Mouse (Mus musculus): Measurements from ENCODE around the gene Kcnip3.

The Kcnip3 gene

DNA sequence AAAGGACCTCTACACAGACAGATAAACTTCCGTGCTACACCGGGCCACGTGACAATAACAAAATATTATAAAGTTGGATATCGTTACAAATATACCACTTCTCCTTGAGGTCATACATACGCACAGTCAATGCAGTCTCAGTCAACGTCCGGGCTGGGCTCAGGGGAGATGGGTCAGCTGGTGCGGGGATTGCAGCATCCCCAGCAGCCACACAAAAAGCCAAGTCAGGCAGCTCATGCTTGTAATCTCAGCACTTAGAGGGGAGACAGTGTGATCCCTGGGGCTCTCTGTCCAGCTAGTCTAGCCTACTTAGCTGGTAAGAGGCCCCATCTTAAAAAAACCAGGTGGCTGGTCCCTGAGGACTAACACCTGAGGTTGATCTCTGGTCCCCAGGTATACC is 50.6 kb downstream of the Kcnip3 start:
- DNase-seq (ENCODE audit: low read depth, low spot score) = no peak

DNA sequence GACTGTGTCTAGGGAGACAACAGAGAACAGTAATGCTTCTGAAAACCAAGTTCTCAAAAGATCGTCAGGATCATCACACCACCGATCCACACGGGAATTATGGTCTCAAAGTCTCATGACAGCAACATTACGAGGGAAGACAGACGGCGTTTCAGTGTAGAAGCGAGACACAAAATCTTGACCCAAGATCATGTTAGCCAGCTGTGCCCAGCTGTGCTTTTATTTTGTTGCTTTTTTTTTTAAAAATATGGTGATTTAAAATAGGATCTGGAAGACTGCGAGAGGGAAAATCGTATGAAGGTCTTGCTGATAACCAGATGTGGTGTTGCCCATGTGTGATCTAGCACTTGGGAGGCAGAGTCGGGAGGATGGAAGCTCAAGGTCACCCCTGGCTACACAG is 51.2 kb downstream of the Kcnip3 start:
- DNase-seq (ENCODE audit: low read depth, low spot score) = no peak

DNA sequence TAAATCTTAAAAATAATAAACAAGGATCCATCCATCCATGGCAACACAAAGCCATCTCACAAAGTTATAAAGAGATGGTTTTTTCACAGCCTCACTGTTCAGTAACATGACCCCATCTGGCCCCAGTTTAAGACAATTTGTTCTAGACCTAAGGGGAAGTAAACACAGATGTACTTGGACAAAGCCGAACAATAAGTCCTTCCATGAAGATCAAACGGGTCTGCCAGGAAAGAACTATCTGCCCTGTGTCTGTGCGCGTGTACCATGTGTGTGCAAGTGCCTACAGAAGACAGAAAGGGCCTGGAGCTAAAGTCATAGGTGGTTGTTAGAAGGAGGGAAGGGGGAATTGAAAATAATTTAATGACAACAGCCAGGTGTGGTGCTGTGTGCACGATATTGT is 51.7 kb downstream of the Kcnip3 start:
- DNase-seq (ENCODE audit: low read depth, low spot score) = no peak

DNA sequence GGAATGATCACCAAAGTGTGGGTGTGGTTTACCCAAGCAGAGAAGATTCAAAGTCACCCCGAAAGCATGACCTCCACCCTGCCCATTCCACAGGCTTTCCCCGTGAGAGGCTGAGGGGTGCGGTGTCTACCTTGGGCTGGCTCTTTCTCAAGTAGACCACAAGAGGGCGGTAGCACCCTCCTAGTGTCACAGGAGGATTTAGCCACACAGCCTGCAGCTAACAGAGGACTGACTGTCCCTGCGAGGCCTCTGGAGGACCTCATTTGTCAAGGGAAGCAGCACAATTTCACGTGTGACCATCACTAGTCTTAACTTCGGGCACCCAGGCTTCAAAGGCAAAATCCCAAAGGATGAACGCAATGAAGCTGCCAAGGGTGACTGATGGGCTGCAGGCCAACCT is 59.6 kb downstream of the Kcnip3 start:
- peak; percentile 75 for DNase-seq (ENCODE audit: low read depth, low spot score)

DNA sequence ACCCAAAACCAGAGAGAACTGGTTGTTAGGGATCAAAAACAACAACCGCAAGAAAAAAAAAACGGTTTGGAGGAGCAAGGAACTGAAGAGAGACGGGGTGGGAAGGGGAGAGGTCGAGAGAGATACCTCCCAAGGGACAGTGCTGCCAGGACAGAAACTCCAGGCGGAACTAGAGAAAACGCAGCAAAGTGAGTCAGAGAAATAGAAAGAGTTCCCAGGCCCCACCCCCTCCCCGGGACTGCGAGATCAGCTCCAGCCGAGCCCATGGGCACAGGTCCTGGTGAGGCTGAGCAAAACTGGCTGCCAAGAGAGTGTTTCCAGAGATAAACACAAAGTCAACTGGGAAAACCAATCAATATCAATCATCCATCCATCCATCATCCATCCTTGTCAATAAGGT is 60.5 kb downstream of the Kcnip3 start:
- no peak for DNase-seq (ENCODE audit: low read depth, low spot score)

DNA sequence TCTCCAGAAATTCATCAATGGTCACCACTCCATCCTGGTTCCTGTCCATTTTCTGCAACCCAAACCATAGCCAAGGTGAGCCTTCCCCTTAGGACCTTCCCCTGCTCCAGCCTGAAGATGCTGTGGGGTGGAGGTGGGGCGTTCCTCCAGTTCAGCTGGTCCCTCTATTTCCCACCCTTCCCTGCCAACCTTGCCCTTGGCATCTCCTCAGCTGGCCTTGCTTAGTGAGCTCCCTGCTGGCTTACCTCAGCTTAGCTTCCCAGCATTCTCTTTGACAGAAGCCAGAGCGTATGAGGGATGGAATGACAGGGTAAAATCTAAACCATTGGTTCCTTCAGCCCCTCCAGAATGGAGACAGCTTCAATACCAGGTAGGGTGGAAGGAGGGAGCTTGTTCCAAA is 62.6 kb downstream of the Kcnip3 start:
- no peak for DNase-seq (ENCODE audit: low read depth, low spot score)

DNA sequence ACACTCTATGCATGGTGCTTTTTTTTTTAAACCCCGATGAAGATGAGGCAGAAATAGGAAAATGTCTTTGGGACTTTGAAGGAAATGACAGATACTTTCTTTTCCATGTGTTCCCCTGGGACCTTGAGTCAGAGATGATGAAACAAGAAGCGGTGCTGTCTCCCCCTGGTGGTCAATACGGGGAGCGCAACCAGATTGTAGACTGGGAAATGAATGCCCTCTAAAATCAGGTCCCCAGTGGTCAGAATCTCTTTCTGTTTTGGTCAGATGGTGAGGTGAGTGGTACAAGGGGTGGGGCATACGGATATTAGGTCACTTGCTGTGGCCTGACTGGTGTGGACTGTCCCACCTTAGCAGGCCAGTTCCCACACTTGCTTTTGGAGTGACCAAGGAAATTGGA is 68.1 kb downstream of the Kcnip3 start:
- peak; percentile 79 for DNase-seq (ENCODE audit: low read depth, low spot score)

DNA sequence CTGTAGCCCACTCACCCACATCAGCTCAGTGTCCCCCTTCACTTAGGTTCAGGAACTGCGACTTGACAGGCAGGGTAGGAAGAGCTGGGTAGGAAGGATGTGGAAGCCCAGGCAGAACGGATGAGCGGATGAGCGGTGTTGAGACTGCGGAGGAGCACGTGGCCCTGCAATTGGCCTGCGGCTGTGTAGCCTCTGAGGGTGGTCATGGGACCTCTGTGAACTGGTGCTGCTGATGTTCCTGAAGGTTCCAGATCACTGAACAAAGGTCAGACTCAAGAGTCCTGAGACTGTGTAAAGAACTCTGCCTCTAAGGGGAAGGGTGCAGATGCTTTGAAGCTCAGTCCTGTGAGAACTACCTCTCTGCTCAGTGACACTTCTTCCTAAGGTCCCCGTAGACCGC is 68.8 kb downstream of the Kcnip3 start:
- DNase-seq (ENCODE audit: low read depth, low spot score) = peak; percentile 20

DNA sequence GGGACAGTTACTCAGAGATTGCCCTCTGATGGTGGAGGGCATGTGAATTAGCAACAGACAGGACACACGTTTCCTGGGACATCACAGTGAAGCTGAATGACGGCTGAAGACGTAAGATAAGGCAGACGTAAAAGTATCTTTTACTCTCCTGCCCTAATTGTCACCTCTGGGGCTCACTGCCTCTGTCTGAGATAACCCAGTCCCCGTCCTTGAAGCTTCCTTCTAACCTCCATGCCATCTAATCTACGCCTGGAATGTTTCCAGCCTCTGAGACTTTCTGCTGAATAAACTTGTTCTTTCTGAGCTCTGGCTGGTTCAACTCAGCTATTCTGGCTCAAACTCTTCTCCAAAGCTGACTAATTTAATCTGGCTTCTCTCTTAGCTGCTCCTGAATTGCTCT is 70.1 kb downstream of the Kcnip3 start:
- DNase-seq (ENCODE audit: low read depth, low spot score) = no peak

DNA sequence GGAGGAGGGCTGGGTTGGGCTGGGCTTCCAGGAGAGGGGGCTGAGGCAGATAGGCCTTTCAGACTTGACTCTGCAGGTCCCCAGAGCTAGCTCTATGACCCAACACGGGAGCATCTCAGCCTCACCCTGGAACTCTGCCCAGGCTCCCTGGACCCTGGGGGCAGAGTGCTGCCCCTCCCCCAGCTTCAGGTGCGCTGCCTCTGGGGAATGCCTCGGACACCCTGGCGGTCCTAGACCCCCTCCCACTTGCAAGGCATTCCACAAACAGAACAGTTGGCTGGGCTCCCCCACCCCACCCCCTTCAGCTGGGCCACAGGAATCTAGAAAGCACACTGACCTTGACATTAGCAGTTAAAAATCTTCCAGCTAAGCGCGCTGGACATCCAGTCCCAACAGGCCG is 72.2 kb downstream of the Kcnip3 start:
- DNase-seq (ENCODE audit: low read depth, low spot score) = peak; percentile 47

DNA sequence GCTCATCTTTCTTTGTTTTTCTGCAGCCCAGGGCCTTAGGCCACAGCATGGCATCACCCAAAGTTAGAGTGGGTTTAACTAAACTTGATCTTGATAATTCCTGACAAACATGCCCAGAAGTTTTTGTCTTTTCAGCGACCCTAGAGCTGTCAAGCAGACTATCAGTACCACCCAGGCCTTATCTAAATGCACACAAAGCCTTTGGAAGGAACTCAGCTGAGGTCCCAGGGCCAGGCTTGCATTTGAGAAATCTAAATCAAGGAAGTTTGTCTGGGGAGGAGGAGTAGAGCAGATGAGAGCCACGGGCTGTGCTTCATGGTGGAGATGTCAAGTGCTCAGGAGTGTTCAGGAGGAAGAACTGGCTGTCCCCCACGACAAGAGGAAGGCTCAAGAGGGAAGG is 75.0 kb downstream of the Kcnip3 start:
- no peak for DNase-seq (ENCODE audit: low read depth, low spot score)

DNA sequence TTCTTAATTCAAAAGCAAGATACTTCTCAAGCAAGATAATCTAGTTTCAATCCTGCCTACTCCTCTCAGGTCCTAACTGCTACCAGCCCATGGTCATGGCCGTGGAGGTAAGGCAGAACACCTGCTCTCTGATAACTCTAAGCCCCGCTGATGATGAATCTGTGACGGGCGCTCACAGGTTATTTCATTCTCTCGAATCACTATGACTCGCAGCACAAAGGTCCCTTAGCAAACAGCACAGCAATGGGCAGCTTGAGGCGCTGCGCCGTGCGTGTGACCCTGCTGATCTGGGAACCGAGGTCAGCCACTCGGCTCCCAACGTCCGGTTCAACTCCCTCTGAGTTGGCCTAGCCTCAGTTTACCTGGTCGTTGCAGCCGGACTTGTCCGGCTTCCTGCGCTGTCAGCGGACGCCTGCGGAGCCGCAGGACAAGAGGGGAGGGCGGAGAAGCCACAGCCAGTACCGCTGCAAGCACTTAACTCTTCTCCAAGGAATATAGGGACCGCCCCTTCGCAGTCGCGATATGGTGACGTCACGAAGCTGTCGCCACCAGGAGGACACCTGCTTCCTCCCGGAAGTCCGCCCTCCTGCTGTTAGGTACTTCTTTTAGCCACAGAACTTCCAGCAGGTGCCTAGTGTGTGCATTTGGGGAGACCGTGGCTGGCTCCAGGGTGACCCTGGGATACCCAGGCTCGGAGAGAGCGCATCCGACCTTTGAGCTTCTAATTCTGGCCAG is 77.7 kb downstream of the Kcnip3 start, which contains the start of gene Fahd2a:
TSS of gene Fahd2a (minus strand) at position 511 of the 735 bp plus-strand sequence.
- peak; percentile 97 for DNase-seq (ENCODE audit: low read depth, low spot score)

DNA sequence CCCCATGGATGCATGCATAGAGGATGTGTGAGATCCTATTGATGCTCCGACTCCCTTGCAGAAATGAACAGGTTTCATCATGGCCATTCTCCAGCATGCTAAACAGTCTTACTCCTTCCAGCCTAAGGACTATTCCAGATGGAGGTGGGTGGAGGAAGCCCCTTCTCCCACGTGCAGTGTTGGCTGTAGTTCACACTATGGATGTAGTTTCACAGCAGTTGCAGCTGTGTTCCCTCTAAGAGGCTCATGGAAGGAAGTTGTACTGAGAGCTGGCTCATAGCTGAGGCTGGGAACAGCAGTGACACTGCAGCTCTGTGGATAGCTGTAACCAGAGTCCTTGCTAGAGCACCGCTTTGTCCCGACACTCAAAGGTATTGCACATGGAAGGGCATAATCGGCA is 84.2 kb downstream of the Kcnip3 start:
- DNase-seq (ENCODE audit: low read depth, low spot score) = no peak

DNA sequence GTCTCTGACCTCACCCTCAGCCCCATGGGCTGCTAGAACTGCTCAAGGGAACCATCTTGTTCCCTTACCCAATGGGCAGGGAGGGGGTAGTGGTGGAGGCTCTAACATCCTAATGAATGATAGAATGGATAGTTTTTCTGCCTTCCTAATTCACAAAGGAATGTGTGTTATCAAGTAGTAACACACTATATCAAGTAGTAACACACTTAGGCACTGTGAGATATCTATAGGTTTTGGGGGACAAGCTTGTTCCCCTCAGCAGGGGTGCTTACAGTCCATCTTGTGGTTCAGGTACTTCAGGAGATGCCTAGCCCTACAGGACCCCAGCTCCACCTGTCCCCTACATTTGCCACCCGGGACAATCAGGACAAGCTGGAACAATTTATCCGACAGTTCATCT is 86.3 kb downstream of the Kcnip3 start:
- no peak for DNase-seq (ENCODE audit: low read depth, low spot score)

DNA sequence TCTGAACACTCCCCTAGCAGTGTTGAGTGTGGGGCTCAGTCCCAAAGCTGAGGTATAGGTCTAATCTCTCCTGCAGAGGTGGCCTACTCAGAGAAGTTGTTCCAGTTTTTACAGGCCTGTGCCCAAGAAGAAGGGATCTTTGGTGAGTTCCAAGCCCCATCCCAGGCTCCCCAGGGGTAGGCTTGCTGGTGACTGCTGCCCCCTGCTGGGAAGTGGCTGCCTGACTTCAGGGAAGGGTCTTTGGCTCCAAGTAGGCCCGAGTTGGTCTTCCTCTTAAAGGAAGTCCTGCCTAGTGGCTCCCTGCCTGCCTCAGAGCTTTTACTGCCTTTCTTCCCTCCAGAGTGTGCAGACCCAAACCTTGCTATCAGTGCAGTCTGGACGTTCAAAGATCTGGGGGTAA is 86.8 kb downstream of the Kcnip3 start:
- peak; percentile 76 for DNase-seq (ENCODE audit: low read depth, low spot score)

DNA sequence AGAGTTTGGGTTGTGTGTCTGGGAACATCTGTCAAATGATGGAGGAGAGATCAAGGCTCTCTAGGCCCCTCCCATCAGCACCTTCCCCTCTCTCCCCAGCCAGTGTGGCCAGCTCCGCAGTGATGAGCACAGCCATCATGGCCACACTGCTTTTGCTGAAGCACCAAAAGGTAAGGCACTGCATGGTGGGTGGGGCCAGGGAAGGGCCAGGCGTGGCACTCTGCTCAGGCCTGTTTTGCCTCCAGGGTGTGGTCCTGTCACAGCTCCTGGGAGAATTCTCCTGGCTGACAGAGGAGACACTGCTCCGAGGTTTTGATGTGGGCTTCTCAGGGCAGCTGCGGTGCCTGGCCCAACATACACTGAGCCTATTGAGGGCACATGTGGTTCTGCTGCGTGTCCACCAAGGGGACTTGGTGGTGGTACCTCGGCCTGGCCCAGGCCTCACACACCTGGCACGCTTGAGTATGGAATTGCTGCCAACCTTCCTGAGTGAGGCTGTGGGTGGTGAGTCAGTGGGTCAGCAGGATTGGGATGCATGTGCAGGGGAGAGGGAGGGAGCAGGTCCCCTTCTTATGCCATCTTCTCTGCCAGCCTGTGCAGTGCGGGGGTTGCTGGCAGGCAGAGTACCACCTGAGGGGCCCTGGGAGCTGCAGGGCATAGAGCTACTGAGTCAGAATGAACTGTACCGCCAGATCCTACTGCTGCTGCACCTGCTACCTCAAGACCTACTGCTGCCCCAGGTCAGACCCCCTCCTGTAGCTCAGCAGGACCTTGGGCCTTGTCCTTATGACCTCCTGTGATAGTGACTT is 88.2 kb downstream of the Kcnip3 start:
- peak; percentile 40 for DNase-seq (ENCODE audit: low read depth, low spot score)

DNA sequence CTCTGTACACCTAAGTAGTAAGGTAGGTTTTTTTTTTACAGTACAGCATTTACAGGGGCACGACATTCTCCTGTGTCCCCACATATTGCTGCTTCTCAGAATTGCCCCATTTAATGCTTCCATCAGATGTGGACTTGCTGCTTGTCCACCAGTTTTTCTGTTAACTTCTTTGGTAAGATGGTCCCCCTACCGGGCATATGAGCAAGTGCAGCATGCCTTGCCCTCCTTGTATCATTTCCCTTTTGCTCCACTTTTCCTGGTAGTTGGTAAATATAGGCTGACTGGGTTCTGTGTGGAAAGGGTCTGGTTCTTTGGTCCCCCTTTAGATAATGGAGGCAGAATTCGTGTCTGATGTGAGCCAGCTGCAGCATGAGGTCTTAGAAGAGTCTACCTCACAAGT is 91.7 kb downstream of the Kcnip3 start:
- DNase-seq (ENCODE audit: low read depth, low spot score) = peak; percentile 60

DNA sequence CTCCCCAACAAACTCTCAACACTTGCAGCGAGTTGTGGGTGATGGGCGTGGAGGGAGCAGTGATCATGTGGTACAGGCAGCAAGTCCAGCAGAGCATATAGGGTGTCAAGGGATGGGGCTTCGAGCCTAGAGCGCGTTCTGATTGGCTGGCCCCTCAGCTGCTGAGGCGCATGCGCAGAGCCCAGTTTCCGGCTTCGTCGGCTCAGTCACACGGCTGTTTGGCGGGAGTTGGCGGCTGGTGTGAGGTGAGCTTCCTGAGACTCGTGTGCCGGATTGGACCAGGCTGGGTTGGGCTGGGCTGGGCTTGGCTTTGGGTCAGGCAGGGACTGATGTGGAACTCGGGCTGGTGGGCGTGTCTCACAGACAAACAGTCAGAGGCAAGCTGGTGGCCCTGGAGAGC is 96.9 kb downstream of the Kcnip3 start, which contains the start of gene Gpat2:
TSS of gene Gpat2 (plus strand) at position 223 of the 400 bp plus-strand sequence.
- peak; percentile 93 for DNase-seq (ENCODE audit: low read depth, low spot score)

DNA sequence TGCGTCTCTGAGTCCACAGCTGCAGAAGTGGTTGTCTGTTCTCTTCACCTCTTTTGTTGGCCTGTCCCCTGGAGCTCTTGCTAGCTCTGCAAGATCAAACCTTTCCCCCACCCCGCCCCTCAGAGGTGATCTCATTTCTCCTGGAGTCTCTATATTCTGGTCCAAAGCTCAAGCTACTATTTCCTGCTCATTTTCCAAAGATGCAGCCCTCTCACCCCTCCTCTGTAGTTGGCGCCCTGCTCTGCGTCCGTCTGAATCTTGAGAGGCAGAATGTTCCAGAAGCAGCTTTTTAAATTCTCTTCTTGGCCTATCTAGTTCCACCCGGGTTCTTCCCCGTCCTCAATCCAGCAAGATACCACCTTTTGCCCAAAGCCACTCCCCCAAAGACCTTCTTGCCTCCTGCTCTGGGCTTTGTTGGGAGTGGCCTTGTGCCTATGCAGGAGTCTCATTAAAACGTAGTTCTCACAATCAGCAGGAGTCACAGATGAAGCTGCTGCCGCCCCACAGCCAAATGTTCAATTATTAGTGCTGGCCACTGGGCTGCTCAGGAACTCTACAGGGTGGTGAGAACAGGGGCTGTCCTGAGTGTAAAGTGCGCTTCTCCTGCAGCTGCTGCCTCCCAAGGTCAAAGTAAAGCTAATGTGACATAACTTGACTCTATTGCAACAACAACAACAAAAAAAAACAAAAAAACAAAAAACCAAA is 103.5 kb downstream of the Kcnip3 start:
- DNase-seq (ENCODE audit: low read depth, low spot score) = peak; percentile 20

DNA sequence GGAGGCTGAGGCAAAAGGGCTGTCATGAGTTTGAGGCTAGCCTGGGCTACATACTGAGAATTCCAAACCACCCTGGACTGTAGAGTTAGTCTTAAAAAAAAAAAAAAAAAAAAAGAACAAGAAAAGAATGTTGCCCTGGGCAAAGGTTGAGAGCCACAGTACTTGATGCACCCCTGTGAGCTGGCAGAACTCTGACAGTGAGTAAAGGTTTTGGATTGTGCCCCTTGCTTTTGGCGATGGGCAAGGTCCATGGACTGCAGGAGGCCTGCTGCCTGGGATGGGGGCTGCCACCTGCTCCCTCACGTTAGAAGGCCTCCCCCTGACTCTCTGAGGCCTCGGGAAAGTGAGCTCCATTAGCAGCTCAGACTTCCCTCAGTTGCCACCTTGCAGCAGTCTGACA is 105.2 kb downstream of the Kcnip3 start:
- DNase-seq (ENCODE audit: low read depth, low spot score) = no peak

DNA sequence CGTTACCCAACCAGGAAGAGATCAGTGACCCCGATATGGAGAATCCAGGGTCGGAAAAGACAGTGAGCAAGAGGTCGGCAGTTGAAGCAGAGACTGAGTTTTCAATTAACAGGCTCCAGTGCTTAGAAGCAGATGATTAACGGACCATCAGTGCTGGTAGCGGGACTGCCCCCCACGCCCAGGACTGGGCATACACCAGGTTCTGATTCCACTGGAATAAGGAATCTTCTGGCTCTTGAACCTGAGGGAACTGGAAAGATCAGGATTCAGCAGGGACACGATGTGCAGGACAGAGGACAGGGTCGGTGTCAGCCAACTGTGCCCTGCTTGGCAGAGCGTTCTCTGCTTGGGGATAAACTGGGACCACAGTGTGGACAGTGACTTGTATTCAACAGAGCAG is 106.1 kb downstream of the Kcnip3 start:
- DNase-seq (ENCODE audit: low read depth, low spot score) = no peak

DNA sequence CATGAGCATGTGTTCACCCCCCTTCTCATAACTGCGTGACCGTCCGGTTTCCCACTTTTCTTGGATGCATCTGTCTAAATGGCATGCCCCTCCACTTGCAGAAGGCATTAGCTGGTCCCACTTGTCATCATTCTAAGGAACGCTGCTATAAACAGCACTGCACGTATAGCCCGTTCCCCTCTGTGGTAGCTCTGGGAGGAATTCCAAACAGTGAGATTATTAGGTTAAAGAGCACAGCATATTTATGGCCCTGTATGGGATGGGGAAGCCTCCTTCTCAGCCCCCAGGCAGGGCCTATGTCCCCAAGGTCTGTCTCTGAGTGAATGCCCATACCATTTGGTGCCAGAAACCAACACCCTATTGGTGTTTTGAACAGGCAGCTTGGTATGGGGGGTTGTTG is 110.8 kb downstream of the Kcnip3 start:
- DNase-seq (ENCODE audit: low read depth, low spot score) = no peak

Measured in ZHBTc4 (cell line).